Mouse (Mus musculus): Measurements from ENCODE around the gene Efna3.

DNA sequence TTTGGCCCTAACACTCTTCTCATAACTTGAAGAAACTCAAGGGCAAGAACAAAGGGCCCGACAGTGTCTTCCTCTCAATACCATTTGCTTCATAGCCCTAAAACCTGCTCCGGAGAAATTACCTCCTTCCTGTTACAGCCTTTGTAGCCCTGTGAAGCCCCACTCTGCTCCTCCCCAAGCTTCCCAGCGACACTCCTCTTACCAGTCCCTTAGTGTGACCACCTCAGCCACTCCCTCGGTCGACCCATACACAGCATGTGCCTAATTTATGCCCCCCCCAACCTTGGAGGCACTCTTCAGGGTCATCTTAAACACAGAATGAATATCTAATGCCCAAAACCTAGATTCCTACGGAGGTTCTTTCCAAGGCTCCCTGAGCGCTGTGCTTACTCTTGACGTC lies 44.1 kb downstream of the Efna3 start:
- TF ChIP-seq CTCF (IDR thresholded peaks at IDR 0.05; ENCODE audit: low read depth) (no peak), EP300 (optimal IDR thresholded peaks at IDR 0.05) (no peak)

All from stomach, postnatal 0 days (tissue).